Mouse (Mus musculus) NIH3T3 (cell line): ENCODE measurements at regions not wholly inside any gene's neighbourhood (a gene's known extent, or its start where the extent isn't known, plus 50 kb on each side); places are given as distances from the start of the nearest gene placed in this dataset.
"Not testable (repeated sequence)": the region's sequence is repeated elsewhere in the genome, so short reads cannot be mapped to it uniquely, and the experiment has no call there.

Source experiments
- DNase-seq: peaks from one replicate; pipeline ENCODE4 v3.0.0-alpha.2; 2012; ENCODE audit warnings: low read depth

GRCm38 (mm10) chr15:37101419-37101818 lies 93.8 kb upstream of the Zfp706 start:
- peak; percentile 9 for DNase-seq

- no peak for DNase-seq
Measured at GRCm38 (mm10) chr15:37100767-37101288, 93.3 kb upstream of the Zfp706 start.

GRCm38 (mm10) chr15:37099927-37100766 lies 92.6 kb upstream of the Zfp706 start:
- peak; percentile 45 for DNase-seq

- no peak for DNase-seq
Measured at GRCm38 (mm10) chr15:37099176-37099575, 91.6 kb upstream of the Zfp706 start.

GRCm38 (mm10) chr15:37097426-37097825 lies 89.9 kb upstream of the Zfp706 start:
- DNase-seq: no peak

- DNase-seq: not testable (repeated sequence)
Measured at GRCm38 (mm10) chr15:37091171-37091570, 83.6 kb upstream of the Zfp706 start.

- no peak for DNase-seq
Measured at GRCm38 (mm10) chr15:37083726-37084125, 76.2 kb upstream of the Zfp706 start.

GRCm38 (mm10) chr15:37081836-37082235 lies 74.3 kb upstream of the Zfp706 start:
- no peak for DNase-seq

- no peak for DNase-seq
Measured at GRCm38 (mm10) chr15:37080931-37081330, 73.4 kb upstream of the Zfp706 start.

- no peak for DNase-seq
Measured at GRCm38 (mm10) chr15:37080395-37080794, 72.8 kb upstream of the Zfp706 start.

GRCm38 (mm10) chr15:37074207-37074606 lies 66.6 kb upstream of the Zfp706 start:
- not testable (repeated sequence) for DNase-seq

- peak; percentile 5 for DNase-seq
Measured at GRCm38 (mm10) chr15:37072202-37072862, 64.8 kb upstream of the Zfp706 start.

- no peak for DNase-seq
Measured at GRCm38 (mm10) chr15:37070188-37070587, 62.6 kb upstream of the Zfp706 start.

GRCm38 (mm10) chr15:37067326-37067725 lies 59.8 kb upstream of the Zfp706 start:
- DNase-seq: no peak

GRCm38 (mm10) chr15:37065926-37066550 lies 58.5 kb upstream of the Zfp706 start:
- DNase-seq: no peak

- DNase-seq: no peak
Measured at GRCm38 (mm10) chr15:37065408-37065807, 57.8 kb upstream of the Zfp706 start.

GRCm38 (mm10) chr15:37063781-37064383 lies 56.3 kb upstream of the Zfp706 start:
- DNase-seq: no peak

GRCm38 (mm10) chr15:37062585-37062984 lies 55.0 kb upstream of the Zfp706 start:
- DNase-seq: no peak

GRCm38 (mm10) chr15:37061501-37061900 lies 53.9 kb upstream of the Zfp706 start:
- no peak for DNase-seq

- no peak for DNase-seq
Measured at GRCm38 (mm10) chr15:37060831-37061230, 53.3 kb upstream of the Zfp706 start.
